Mouse (Mus musculus): ENCODE data around the gene Arhgef28.

DNA sequence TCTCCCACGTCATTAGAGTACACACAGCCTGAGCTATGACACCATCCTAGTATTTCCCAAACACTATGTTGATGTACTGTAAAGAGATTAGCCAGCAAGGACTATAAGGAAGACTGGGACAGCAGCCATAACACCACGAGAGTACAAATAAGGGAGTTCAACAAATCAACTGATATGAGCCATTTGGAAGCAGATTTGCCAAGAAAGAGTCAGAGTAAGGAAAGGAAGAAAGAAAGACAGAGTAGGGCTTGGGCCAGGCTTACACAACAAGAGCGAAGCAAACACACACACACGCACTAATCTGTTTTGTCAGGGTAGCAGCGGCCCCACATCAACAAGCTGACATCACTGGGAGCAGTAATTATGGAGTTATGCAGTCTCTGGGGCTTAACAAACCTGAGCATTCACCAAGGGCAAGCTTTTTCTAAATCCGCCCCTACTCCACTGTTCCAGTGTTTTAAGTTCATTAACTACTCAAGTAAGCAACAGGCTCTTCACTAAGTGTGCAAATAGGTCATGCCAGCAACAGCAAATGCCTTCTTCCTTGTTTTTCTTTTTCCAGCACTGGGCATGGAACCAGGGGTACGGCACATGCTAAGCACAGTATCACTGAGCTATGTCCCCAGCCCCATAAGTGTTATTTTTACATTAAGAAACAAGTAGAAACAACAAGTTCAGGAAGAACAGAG is 88.5 kb downstream of the Arhgef28 start:
- TF ChIP-seq CTCF (IDR thresholded peaks at IDR 0.05; ENCODE audit: extremely low read depth, insufficient read length, insufficient replicate concordance, low read depth, low read length) (no peak), POLR2A (IDR thresholded peaks at IDR 0.05; ENCODE audit: low read depth, low read length) (no peak)
